Mouse (Mus musculus): ENCODE data around the gene Pdgfra.

Gene Pdgfra

DNA sequence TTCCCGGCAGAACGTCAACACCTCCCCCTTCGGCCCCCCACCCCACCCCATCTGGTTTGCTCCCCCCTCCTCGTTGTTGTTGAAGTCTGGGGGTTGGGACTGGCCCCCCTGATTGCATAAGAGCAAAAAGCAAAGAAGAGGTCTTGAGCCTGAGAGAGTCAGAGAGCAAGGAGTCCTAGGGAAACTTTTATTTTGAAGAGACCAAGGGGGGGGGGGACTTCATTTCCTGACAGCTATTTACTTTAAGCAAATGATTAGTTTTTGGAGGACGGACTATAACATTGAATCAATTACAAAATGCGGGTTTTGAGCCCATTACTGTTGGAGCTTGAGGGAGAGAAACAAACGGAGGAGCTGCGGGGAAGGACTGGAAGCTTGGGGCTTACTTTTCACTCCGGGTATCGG is at the start of gene Pdgfra:
Pdgfra (plus strand) TSS at position 272 of the 405 bp plus-strand sequence.
- in situ Hi-C loops (cut with MboI, MseI) = loop anchor here (5.0 to 25.0 kb wide), 3 partner anchors 515 to 835 kb away; no protein-coding TSS in a partner anchor

- in situ Hi-C loops (cut with MboI, MseI) = no loop called here
Measured at GRCm38 (mm10) chr5:75106511-75106910, 45.6 kb upstream of the Pdgfra start.

- in situ Hi-C loops (cut with MboI, MseI) = no loop called here
Measured at GRCm38 (mm10) chr5:75109368-75109767, 42.7 kb upstream of the Pdgfra start.

- in situ Hi-C loops (cut with MboI, MseI) = no loop called here
Measured at GRCm38 (mm10) chr5:75111781-75112180, 40.3 kb upstream of the Pdgfra start.

DNA sequence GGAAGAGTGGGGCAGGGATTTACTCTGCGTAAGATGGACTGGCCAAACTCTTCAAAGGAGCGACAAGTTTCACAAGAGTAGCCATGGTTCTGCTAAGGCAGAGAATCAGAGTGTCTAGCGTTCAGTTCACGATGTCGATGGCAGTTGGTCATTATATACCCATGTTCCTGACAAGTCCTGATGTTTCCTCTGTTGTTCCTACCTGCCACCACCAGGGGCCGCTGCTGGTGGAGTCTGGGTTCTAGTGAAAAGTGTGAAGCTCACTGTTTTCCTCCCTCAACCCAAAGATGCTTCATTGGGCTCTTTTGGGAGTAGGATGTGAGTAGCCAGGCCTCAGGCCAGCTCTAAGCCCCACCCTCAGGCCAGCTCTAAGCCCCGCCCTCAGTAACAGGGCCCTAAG is 33.3 kb upstream of the Pdgfra start:
- in situ Hi-C loops (cut with MboI, MseI) = no loop called here

DNA sequence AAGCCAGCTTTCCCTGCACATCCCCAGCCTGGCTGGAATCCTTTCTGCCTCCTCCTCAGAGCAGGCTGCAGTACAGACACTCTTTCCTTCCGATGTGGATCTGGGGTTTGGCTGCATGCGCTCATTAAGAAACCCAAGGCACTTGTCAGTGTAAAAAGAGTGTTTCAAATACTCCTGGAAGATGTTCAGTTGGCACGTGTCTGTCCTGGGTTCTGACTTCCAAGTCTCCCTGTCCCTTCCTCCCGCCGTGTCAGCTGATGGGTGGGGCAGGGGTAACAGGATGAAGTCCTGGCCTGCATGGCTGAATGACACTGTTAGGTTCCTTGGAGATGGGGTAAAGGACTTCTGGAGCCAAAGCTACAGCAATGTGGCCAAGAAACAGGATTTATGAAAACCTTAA is 30.4 kb upstream of the Pdgfra start:
- in situ Hi-C loops (cut with MboI, MseI) = no loop called here

- in situ Hi-C loops (cut with MboI, MseI) = no loop called here
Measured at GRCm38 (mm10) chr5:75134681-75135080, 17.4 kb upstream of the Pdgfra start.

GRCm38 (mm10) chr5:75143092-75143491 is 9.0 kb upstream of the Pdgfra start:
- in situ Hi-C loops (cut with MboI, MseI) = no loop called here

DNA sequence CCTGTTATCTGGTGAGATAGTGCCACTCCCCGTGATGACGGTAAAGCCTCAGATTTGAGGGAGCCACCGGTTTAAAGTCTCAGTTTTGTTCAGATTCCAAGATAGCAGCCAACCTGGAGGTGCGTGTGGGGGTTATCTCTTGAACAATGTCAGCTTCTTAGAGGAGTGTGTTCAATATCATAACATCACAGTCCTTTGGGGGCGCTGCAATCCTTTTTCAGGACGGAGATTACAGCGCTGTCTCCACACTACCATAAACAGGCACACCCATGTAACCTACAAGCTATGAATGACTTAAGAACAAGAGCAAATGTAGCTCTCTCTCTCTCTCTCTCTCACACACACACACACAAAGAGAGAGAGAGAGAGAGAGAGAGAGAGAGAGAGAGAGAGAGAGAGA is 8.3 kb upstream of the Pdgfra start:
- in situ Hi-C loops (cut with MboI, MseI) = no loop called here

DNA sequence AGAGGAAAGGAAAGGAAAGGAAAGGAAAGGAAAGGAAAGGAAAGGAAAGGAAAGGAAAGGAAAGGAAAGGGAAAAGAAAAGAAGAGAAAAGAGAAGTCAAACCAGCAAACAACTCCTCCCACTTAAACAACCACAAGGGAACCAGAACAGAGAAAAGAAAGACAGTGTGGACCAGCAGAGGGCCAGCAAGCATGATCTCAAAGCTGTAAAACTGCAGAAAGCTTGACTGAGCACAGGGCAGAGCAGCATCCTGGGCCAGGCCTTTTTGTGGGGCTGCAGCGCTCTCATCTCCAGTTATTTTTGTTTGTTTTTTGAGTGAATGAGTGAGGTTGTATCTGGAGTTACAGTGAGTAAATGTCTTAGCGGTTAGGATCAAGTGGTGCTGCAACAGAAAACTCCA is 6.8 kb upstream of the Pdgfra start:
- in situ Hi-C loops (cut with MboI, MseI) = loop anchor here (5.0 kb wide), 2 partner anchors 68 to 193 kb away; partner anchors contain the start of gene Gsx2

- in situ Hi-C loops (cut with MboI, MseI) = loop anchor here (5.0 kb wide), 2 partner anchors 69 to 194 kb away; partner anchors contain the start of gene Gsx2
Measured at GRCm38 (mm10) chr5:75146469-75146868, 5.6 kb upstream of the Pdgfra start.

DNA sequence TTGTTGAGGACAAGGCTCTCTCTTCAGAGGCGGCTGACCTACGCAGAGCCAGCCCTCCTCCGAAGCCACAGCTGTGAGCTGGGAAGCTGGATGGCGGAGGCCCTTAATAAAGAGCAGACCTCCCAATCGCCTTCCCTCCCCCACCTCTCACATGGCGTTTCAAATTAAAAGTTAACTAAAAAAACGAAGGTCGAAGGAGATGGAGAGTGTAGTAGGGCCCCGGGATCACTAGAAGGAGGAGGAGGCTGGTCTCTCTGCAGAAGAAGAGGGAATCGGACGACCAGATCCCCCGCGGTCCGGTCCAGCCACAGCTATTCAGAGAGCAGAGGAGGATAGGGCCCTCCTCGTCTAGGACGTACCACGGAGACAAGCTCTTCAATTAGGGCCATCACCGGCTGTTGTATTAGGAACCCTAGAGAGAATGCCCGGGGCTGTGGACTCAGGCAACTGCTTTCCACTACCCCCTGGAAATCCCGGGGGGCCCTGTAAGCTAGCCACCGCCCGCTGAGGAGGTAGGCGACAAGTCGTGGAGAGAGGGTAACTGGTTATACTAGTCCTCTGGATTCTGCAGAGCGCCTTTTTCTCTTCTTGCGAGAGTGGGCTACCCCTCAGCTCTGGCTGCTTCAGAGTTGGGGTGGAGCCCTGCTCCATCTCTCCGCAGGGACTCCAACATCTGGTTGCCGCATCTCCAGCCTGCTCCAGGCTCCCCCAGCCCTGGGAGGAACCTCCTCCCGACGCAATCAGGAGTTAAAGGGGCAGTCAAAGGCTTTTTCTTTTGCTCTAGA is 3.6 kb upstream of the Pdgfra start:
- in situ Hi-C loops (cut with MboI, MseI) = loop anchor here (5.0 kb wide), 2 partner anchors 71 to 196 kb away; partner anchors contain the start of gene Gsx2

- in situ Hi-C loops (cut with MboI, MseI) = loop anchor here (5.0 kb wide), 2 partner anchors 72 to 197 kb away; partner anchors contain the start of gene Gsx2
Measured at GRCm38 (mm10) chr5:75149380-75149779, 2.7 kb upstream of the Pdgfra start.

DNA sequence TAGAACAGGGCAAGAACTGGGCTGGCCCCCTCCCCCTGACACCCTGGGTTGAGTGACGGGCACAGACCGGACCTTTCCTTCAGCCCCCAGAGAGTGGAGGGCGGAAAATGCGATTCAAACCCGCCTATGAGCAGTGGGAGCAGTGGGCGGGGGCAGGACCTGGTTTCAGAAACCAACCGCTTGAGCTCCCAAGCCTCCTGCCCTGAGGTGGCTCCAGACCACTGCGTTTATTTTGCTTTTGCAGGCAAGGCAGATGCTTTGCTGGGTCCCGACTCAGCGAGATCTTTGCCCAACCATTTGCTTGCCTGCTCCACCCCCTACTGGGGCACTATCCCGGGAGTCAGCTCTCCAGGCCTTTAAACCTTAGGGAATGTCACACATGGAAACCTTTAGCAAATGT is 2.2 kb upstream of the Pdgfra start:
- in situ Hi-C loops (cut with MboI, MseI) = loop anchor here (5.0 to 25.0 kb wide), 5 partner anchors 73 to 833 kb away; partner anchors contain the start of gene Gsx2

GRCm38 (mm10) chr5:75150341-75150981 is 1.6 kb upstream of the Pdgfra start:
- in situ Hi-C loops (cut with MboI, MseI) = loop anchor here (5.0 to 25.0 kb wide), 3 partner anchors 513 to 833 kb away; no protein-coding TSS in a partner anchor

DNA sequence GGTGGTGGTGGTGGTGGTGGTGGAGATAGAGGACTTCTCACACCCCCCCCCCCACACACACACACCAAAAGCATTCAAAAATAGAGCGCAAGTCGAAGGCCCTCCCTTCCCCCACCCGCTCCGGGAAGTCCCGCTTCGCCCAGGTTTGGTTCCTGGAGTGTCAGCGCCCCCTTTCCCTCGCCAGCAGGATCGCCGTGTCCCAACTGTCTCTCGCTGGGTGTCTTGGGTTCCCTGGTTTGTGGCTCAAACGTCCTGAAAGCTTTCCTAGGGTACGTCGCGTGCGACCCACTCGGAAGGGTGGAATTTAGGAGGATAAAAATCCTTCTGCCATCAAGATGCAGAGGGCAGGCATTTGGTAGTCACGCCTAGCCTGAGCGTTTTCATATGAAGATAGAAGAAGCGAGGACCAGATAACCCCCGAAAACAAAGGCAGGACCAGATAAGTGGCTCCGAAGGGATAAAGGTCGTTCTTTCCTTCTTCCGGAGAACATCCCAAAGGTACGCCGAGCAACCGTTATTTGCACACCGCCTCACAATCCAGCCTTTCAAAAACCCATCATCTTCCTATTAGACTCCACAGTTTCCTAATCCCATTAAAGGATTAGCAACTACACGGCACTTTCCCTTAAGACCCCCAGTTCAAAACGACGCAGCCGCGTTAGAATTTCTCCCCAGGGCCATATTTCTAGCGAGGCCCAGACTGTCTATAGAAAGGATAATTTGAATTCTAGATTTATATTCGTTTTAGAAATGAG is 769 bp upstream of the Pdgfra start:
- in situ Hi-C loops (cut with MboI, MseI) = loop anchor here (5.0 to 25.0 kb wide), 3 partner anchors 514 to 834 kb away; no protein-coding TSS in a partner anchor

- in situ Hi-C loops (cut with MboI, MseI) = loop anchor here (5.0 to 25.0 kb wide), 3 partner anchors 516 to 836 kb away; no protein-coding TSS in a partner anchor
Measured at GRCm38 (mm10) chr5:75152791-75153625, 916 bp downstream of the Pdgfra start.

- in situ Hi-C loops (cut with MboI, MseI) = loop anchor here (5.0 to 25.0 kb wide), 3 partner anchors 516 to 836 kb away; no protein-coding TSS in a partner anchor
Measured at GRCm38 (mm10) chr5:75153626-75153960, 1.5 kb downstream of the Pdgfra start.

DNA sequence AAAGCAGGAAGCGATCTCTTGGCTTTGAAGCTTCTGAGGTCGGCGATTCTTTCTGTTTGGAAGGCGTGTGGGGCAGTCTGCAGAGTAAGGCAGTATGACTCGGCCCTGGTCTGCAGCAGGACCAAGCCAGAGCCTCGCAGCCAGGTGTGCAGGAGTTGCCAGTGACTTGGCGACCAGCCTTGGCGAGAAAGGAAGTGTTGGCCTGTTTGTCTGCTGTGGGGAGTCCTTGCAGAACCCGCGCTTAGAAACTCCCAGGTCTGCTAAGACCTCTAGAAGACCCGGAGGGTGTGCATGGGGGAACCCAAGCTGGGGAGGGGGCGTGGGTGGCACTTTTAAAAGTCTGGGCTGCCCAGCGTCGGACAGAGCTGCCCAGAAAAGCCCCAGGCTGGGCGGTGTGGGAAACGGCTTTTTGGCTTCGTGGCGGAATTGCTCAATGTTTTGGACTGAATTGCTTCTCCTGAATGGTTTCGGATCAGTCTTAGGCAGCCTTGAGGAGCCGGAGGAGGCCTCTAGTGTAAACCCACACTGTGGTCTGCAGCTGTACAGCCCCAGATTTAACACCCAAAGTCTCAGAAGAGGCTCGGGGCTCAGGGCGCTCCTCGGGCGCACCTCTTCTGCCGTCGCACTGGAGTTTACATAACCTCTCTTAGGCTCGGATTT is 2.0 kb downstream of the Pdgfra start:
- in situ Hi-C loops (cut with MboI, MseI) = loop anchor here (5.0 to 25.0 kb wide), 3 partner anchors 517 to 837 kb away; no protein-coding TSS in a partner anchor

- in situ Hi-C loops (cut with MboI, MseI) = loop anchor here (5.0 to 25.0 kb wide), 3 partner anchors 517 to 837 kb away; no protein-coding TSS in a partner anchor
Measured at GRCm38 (mm10) chr5:75154621-75155235, 2.6 kb downstream of the Pdgfra start.
